Comparison of ENCODE assay signal across 24 mouse cellular contexts in the genomic region with DNA sequence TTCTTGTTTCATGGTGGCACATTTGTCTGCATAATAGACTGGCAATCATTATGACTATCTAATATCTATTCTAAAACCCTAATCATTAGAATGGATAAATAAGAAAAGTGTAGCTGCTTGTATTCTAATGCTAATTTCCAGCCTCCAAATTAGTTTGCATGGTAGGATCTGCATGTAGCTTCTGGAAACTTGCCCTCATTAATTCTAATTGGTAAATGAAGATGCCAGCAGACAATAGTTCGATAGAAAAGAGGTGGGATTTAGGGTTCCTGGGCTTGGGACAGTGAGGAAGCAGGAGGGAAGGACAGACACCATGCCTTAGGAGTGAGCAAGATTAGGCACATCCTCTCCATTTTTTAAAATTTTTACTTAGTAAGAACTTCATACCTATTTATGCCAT.
DNase-seq lines count a peak whose midpoint lies in the region; ATAC-seq lines count a peak whose summit lies in the region.
"Had no signal": no experiment of that assay in that cellular context is flagged by ENCODE, and none has a peak within 500 bp of the region (broad histone marks: within the 10 kb centered on the region; RNA-seq: fewer than 3 reads in every experiment).

No protein-coding gene starts in this region.

- no peaks in the 10 kb centered on the region for H3K36me3 ChIP-seq in forebrain, embryonic 13.5 days (ENCODE audit: poor library complexity, severe bottlenecking)
- no peaks in the 10 kb centered on the region for H3K36me3 ChIP-seq in forebrain, embryonic 10.5 days (replicated peaks)
- H3K36me3 ChIP-seq in forebrain, embryonic 14.5 days (ENCODE audit: control insufficient read depth, insufficient read depth, low read length): no peaks in the 10 kb centered on the region
- H3K36me3 ChIP-seq: embryonic facial prominence, embryonic 12.5 days; embryonic facial prominence, embryonic 15.5 days; hindbrain, embryonic 13.5 days; intestine, embryonic 15.5 days had no signal

- H3K4me1 ChIP-seq in forebrain, embryonic 13.5 days: peaks cover 4% of the 10 kb centered on the region; the same call in 1 of the 2 replicates
- H3K4me1 ChIP-seq in forebrain, embryonic 10.5 days: no peaks in the 10 kb centered on the region; the same call in 1 of the 2 replicates
- no peaks in the 10 kb centered on the region for H3K4me1 ChIP-seq in forebrain, embryonic 14.5 days (ENCODE audit: control insufficient read depth, insufficient read depth, low read length)
- H3K4me1 ChIP-seq: embryonic facial prominence, embryonic 12.5 days; embryonic facial prominence, embryonic 15.5 days; hindbrain, embryonic 13.5 days; intestine, embryonic 15.5 days had no signal

- no peak overlapping the region for H3K4me3 ChIP-seq in forebrain, embryonic 13.5 days
- no peak overlapping the region for H3K4me3 ChIP-seq in forebrain, embryonic 10.5 days
- H3K4me3 ChIP-seq in forebrain, embryonic 14.5 days (ENCODE audit: low read depth, low read length): no peak overlapping the region
- H3K4me3 ChIP-seq: embryonic facial prominence, embryonic 12.5 days; embryonic facial prominence, embryonic 15.5 days; hindbrain, embryonic 13.5 days; intestine, embryonic 15.5 days had no signal

- no peak overlapping the region for H3K9ac ChIP-seq in forebrain, embryonic 13.5 days
- H3K9ac ChIP-seq in forebrain, embryonic 14.5 days (ENCODE audit: low read length): no peak overlapping the region
- H3K9ac ChIP-seq: embryonic facial prominence, embryonic 12.5 days; embryonic facial prominence, embryonic 15.5 days; hindbrain, embryonic 13.5 days; intestine, embryonic 15.5 days had no signal

- WGBS in forebrain, embryonic 13.5 days: 26% methylated on average over 1 of the region's 1 CpGs
- 63% methylated on average over 1 of the region's 1 CpGs for WGBS in forebrain, embryonic 10.5 days
- WGBS in forebrain, embryonic 14.5 days: 11% methylated on average over 1 of the region's 1 CpGs

- no peak for DNase-seq in forebrain, embryonic 10.5 days (ENCODE audit: extremely low spot score, low spot score)
- peak; percentile 54 for DNase-seq in forebrain, embryonic 14.5 days (ENCODE audit: low spot score)
- peak; percentile 82 for DNase-seq in retina, postnatal 1 day
- DNase-seq in neural tube, embryonic 10.5 days (ENCODE audit: extremely low spot score, low spot score): no peak
- no peak for DNase-seq in ovary, postnatal 10 days (ENCODE audit: low spot score)
- DNase-seq: adrenal gland, adult 8-10 months; adrenal gland, postnatal 36 days; cerebellum, adult 11 months; cerebellum, adult 2 months; cerebellum, adult 9-11 months; cerebellum, postnatal 25 days; gastrocnemius, postnatal 10 days; gastrocnemius, postnatal 36 days; heart, adult 11 months; kidney, adult 11 months had no signal

- H3K9me3 ChIP-seq in forebrain, embryonic 13.5 days (replicated peaks): no peaks in the 10 kb centered on the region
- H3K9me3 ChIP-seq in forebrain, embryonic 10.5 days: no peaks in the 10 kb centered on the region
- H3K9me3 ChIP-seq in forebrain, embryonic 14.5 days (replicated peaks; ENCODE audit: control insufficient read depth, low read length): no peaks in the 10 kb centered on the region
- H3K9me3 ChIP-seq: embryonic facial prominence, embryonic 12.5 days; embryonic facial prominence, embryonic 15.5 days; hindbrain, embryonic 13.5 days; intestine, embryonic 15.5 days had no signal

- no peaks in the 10 kb centered on the region for H3K27me3 ChIP-seq in forebrain, embryonic 13.5 days
- H3K27me3 ChIP-seq in forebrain, embryonic 10.5 days (ENCODE audit: poor library complexity, severe bottlenecking): no peaks in the 10 kb centered on the region
- no peaks in the 10 kb centered on the region for H3K27me3 ChIP-seq in forebrain, embryonic 14.5 days (replicated peaks; ENCODE audit: control insufficient read depth, insufficient read depth, low read length)
- H3K27me3 ChIP-seq: embryonic facial prominence, embryonic 12.5 days; embryonic facial prominence, embryonic 15.5 days; hindbrain, embryonic 13.5 days; intestine, embryonic 15.5 days had no signal

- H3K4me2 ChIP-seq in forebrain, embryonic 13.5 days: no peak overlapping the region
- no peak overlapping the region for H3K4me2 ChIP-seq in forebrain, embryonic 14.5 days (ENCODE audit: low read length)
- H3K4me2 ChIP-seq: embryonic facial prominence, embryonic 12.5 days; embryonic facial prominence, embryonic 15.5 days; heart, embryonic 11.5 days; hindbrain, embryonic 13.5 days; intestine, embryonic 15.5 days had no signal

- H3K27ac ChIP-seq in forebrain, embryonic 13.5 days: no peak overlapping the region
- no peak overlapping the region for H3K27ac ChIP-seq in forebrain, embryonic 10.5 days
- no peak overlapping the region for H3K27ac ChIP-seq in forebrain, embryonic 14.5 days (ENCODE audit: low read depth, low read length)
- H3K27ac ChIP-seq: embryonic facial prominence, embryonic 12.5 days; embryonic facial prominence, embryonic 15.5 days; hindbrain, embryonic 13.5 days; intestine, embryonic 15.5 days had no signal

- peak; percentile 66; the same call in 1 of the 2 replicates for ATAC-seq in forebrain, embryonic 13.5 days
- ATAC-seq in forebrain, embryonic 14.5 days: peak; percentile 60; the same call in 1 of the 2 replicates
- ATAC-seq: activated CD4-positive, CD25-positive, alpha-beta regulatory T cell, adult 4 months; CD4-positive, CD25-positive, alpha-beta regulatory T cell, adult 4 months; hindbrain, embryonic 16.5 days; intestine, embryonic 15.5 days had no signal

Comparison
In these comparisons a context has a peak if more than half of its experiments do, and no peak if none do; other contexts are left out.
1. DNase-seq: peak in forebrain, embryonic 14.5 days (single experiment) and retina, postnatal 1 day (single experiment); none in forebrain, embryonic 10.5 days (single experiment), neural tube, embryonic 10.5 days (single experiment) and ovary, postnatal 10 days (single experiment).